Mouse (Mus musculus) intestine, embryonic 15.5 days (tissue): ENCODE results near the gene 0610010K14Rik. TPM values are rescaled to one million over a fixed set of nuclear protein-coding genes. Genes with fewer than 3 reads are reported as not detected.

Experiments used
- ATAC-seq: fragments of 200-750 bp; cut with Nextera tagmentation; 2 replicates; pipeline ENCODE4 v1.8.0; 2017; ENCODE audit warnings: moderate TSS enrichment, moderate library complexity
- H3K27ac ChIP-seq: fragments of 300-500 bp; sonication (generic); 2 replicates; pipeline ENCODE4 v1.5.1; 2015; ENCODE audit warnings: mild to moderate bottlenecking, inconsistent platforms
- H3K27me3 ChIP-seq: fragments of 300-500 bp; sonication (generic); replicated peaks from 2 replicates; pipeline ENCODE4 v1.6.1; 2015; ENCODE audit warnings: inconsistent platforms
- H3K36me3 ChIP-seq: fragments of 300-500 bp; sonication (generic); 2 replicates; pipeline ENCODE4 v1.6.1; 2015; ENCODE audit warnings: inconsistent platforms
- H3K4me1 ChIP-seq: fragments of 300-500 bp; sonication (generic); replicated peaks from 2 replicates; pipeline ENCODE4 v1.6.1; 2015; ENCODE audit warnings: inconsistent platforms
- H3K4me2 ChIP-seq: fragments of 300-500 bp; sonication (generic); replicated peaks from 2 replicates; pipeline ENCODE4 v1.6.1; 2015; ENCODE audit warnings: mild to moderate bottlenecking, inconsistent platforms
- H3K4me3 ChIP-seq: fragments of 300-500 bp; sonication (generic); replicated peaks from 2 replicates; pipeline ENCODE4 v1.5.1; 2015; ENCODE audit warnings: inconsistent platforms
- H3K9ac ChIP-seq: fragments of 300-500 bp; sonication (generic); 2 replicates; pipeline ENCODE4 v1.6.1; 2015; ENCODE audit warnings: inconsistent platforms
- H3K9me3 ChIP-seq: fragments of 300-500 bp; sonication (generic); 2 replicates; pipeline ENCODE4 v1.6.1; 2016; ENCODE audit warnings: inconsistent platforms
- WGBS: fragments of 180-500 bp; shearing (Covaris S2); methylation state at CpG from one replicate; pipeline ENCODE4 v1.1.7; 2015; 5-methylcytosine and 5-hydroxymethylcytosine counted together
- polyA plus RNA-seq: library from polyadenylated mRNA; unstranded; fragments of >200 nt; fragmentation: Nextera tagmentation; extraction: Ambion mirVana; gene quantifications from 2 replicates; pipeline ENCODE4 v1.2.1, GENCODE M21; 2015

0610010K14Rik gene
- polyA plus RNA-seq, 1 experiment from 2014 or later = 138 TPM

GRCm38 (mm10) chr11:70233016-70233415, 4.7 kb downstream of the 0610010K14Rik start:
- Histone ChIP-seq H3K9ac (0 out of 2 replicates have a peak overlapping the region, but pooled peaks have one; percentile 51), H3K36me3 (no peaks in the 10 kb centered on the region), H3K4me2 (peak overlapping the region; percentile 63), H3K9me3 (no peaks in the 10 kb centered on the region), H3K4me3 (peak overlapping the region; percentile 35), H3K27ac (no peak overlapping the region), H3K27me3 (peaks cover 14% of the 10 kb centered on the region; the same call in 1 of the 2 replicates), H3K4me1 (peaks cover 35% of the 10 kb centered on the region)
- WGBS = 37% methylated on average over 8 of the region's 8 CpGs
- ATAC-seq = no peak

- Histone ChIP-seq H3K9ac (peak overlapping the region; percentile 51), H3K9me3 (no peaks in the 10 kb centered on the region), H3K27me3 (peaks cover 19% of the 10 kb centered on the region), H3K4me3 (peak overlapping the region; percentile 35), H3K4me2 (peak overlapping the region; percentile 63), H3K27ac (no peak overlapping the region), H3K4me1 (peaks cover 39% of the 10 kb centered on the region), H3K36me3 (no peaks in the 10 kb centered on the region)
- 11% methylated on average over 10 of the region's 10 CpGs for WGBS
- ATAC-seq = no peak
Measured at GRCm38 (mm10) chr11:70232546-70232945, 5.2 kb downstream of the 0610010K14Rik start.

GRCm38 (mm10) chr11:70230239-70230727, 7.4 kb downstream of the 0610010K14Rik start:
- H3K9me3 ChIP-seq = no peaks in the 10 kb centered on the region
- peak overlapping the region; percentile 30 for H3K4me3 ChIP-seq
- ATAC-seq = peak; percentile 48
- 1% methylated on average over 32 of the region's 32 CpGs for WGBS
- H3K4me1 ChIP-seq = peaks cover 35% of the 10 kb centered on the region
- H3K36me3 ChIP-seq = no peaks in the 10 kb centered on the region
- peak overlapping the region; percentile 54; the same call in 1 of the 2 replicates for H3K27ac ChIP-seq
- peak overlapping the region; percentile 34; the same call in 1 of the 2 replicates for H3K9ac ChIP-seq
- peak overlapping the region; percentile 57 for H3K4me2 ChIP-seq
- H3K27me3 ChIP-seq = peaks cover 23% of the 10 kb centered on the region

- Histone ChIP-seq H3K36me3 (no peaks in the 10 kb centered on the region), H3K27me3 (peaks cover 23% of the 10 kb centered on the region), H3K4me1 (peaks cover 35% of the 10 kb centered on the region), H3K4me2 (peak within 1 kb of the TSS; percentile 57), H3K27ac (peak within 1 kb of the TSS; percentile 54), H3K9ac (peak within 1 kb of the TSS; percentile 34), H3K9me3 (no peaks in the 10 kb centered on the region), H3K4me3 (peak within 1 kb of the TSS; percentile 30)
- no peak for ATAC-seq
- WGBS = 2% methylated on average over 39 of the region's 39 CpGs
Measured at GRCm38 (mm10) chr11:70229260-70230010, 8.3 kb downstream of the 0610010K14Rik start, which contains the start of gene Bcl6b. Gene Bcl6b (minus strand): TSS chr11:70229798.

- peak overlapping the region; percentile 54 for H3K27ac ChIP-seq
- WGBS = under 1% methylated on average over 19 of the region's 19 CpGs
- H3K9me3 ChIP-seq = no peaks in the 10 kb centered on the region
- peak; percentile 50 for ATAC-seq
- peak overlapping the region; percentile 14 for H3K9ac ChIP-seq
- H3K4me3 ChIP-seq = peak overlapping the region; percentile 30
- H3K27me3 ChIP-seq = peaks cover 23% of the 10 kb centered on the region
- H3K4me2 ChIP-seq = peak overlapping the region; percentile 57
- H3K36me3 ChIP-seq = no peaks in the 10 kb centered on the region
- H3K4me1 ChIP-seq = peaks cover 31% of the 10 kb centered on the region
Measured at GRCm38 (mm10) chr11:70228828-70229227, 8.9 kb downstream of the 0610010K14Rik start.

- Histone ChIP-seq H3K4me2 (peak overlapping the region; percentile 57), H3K9ac (peak overlapping the region; percentile 14; the same call in 1 of the 2 replicates), H3K27ac (no peak overlapping the region), H3K4me1 (peaks cover 28% of the 10 kb centered on the region), H3K9me3 (no peaks in the 10 kb centered on the region), H3K4me3 (peak overlapping the region; percentile 30), H3K36me3 (no peaks in the 10 kb centered on the region), H3K27me3 (peaks cover 23% of the 10 kb centered on the region)
- 82% methylated on average over 4 of the region's 4 CpGs for WGBS
- ATAC-seq = no peak
Measured at GRCm38 (mm10) chr11:70227661-70228245, 10.0 kb downstream of the 0610010K14Rik start.

GRCm38 (mm10) chr11:70227126-70227525, 10.6 kb downstream of the 0610010K14Rik start:
- H3K9me3 ChIP-seq = no peaks in the 10 kb centered on the region
- ATAC-seq = no peak
- peaks cover 28% of the 10 kb centered on the region for H3K4me1 ChIP-seq
- H3K27me3 ChIP-seq = peaks cover 23% of the 10 kb centered on the region
- no peak overlapping the region for H3K27ac ChIP-seq
- no peak overlapping the region; the same call in 1 of the 2 replicates for H3K9ac ChIP-seq
- peak overlapping the region; percentile 57 for H3K4me2 ChIP-seq
- 29% methylated on average over 5 of the region's 5 CpGs for WGBS
- H3K36me3 ChIP-seq = no peaks in the 10 kb centered on the region
- peak overlapping the region; percentile 30 for H3K4me3 ChIP-seq

GRCm38 (mm10) chr11:70226602-70226890, 11.2 kb downstream of the 0610010K14Rik start:
- Histone ChIP-seq H3K9ac (peak overlapping the region; percentile 23; the same call in 1 of the 2 replicates), H3K4me1 (peaks cover 28% of the 10 kb centered on the region), H3K27me3 (peaks cover 23% of the 10 kb centered on the region), H3K9me3 (no peaks in the 10 kb centered on the region), H3K27ac (peak overlapping the region; percentile 3; the same call in 1 of the 2 replicates), H3K4me3 (peak overlapping the region; percentile 30), H3K36me3 (no peaks in the 10 kb centered on the region), H3K4me2 (peak overlapping the region; percentile 57)
- WGBS = 12% methylated on average over 18 of the region's 18 CpGs
- ATAC-seq = peak; percentile 57

- no peaks in the 10 kb centered on the region for H3K9me3 ChIP-seq
- H3K27ac ChIP-seq = peak overlapping the region; percentile 3; the same call in 1 of the 2 replicates
- peaks cover 28% of the 10 kb centered on the region for H3K4me1 ChIP-seq
- WGBS = 21% methylated on average over 27 of the region's 27 CpGs
- ATAC-seq = no peak
- H3K9ac ChIP-seq = peak overlapping the region; percentile 23; the same call in 1 of the 2 replicates
- H3K4me2 ChIP-seq = peak overlapping the region; percentile 57
- no peaks in the 10 kb centered on the region for H3K36me3 ChIP-seq
- H3K4me3 ChIP-seq = peak overlapping the region; percentile 30
- peaks cover 23% of the 10 kb centered on the region for H3K27me3 ChIP-seq
Measured at GRCm38 (mm10) chr11:70225798-70226601, 11.7 kb downstream of the 0610010K14Rik start.

- H3K27ac ChIP-seq = peak overlapping the region; percentile 4
- peak overlapping the region; percentile 9; the same call in 1 of the 2 replicates for H3K4me2 ChIP-seq
- peaks cover 16% of the 10 kb centered on the region for H3K27me3 ChIP-seq
- H3K4me1 ChIP-seq = peaks cover 25% of the 10 kb centered on the region
- no peak overlapping the region for H3K4me3 ChIP-seq
- 74% methylated on average over 9 of the region's 9 CpGs for WGBS
- H3K9ac ChIP-seq = no peak overlapping the region
- H3K36me3 ChIP-seq = no peaks in the 10 kb centered on the region
- H3K9me3 ChIP-seq = no peaks in the 10 kb centered on the region
- ATAC-seq = no peak
Measured at GRCm38 (mm10) chr11:70223724-70224123, 14.0 kb downstream of the 0610010K14Rik start.

- peak overlapping the region; percentile 65 for H3K9ac ChIP-seq
- H3K27ac ChIP-seq = peak overlapping the region; percentile 93
- H3K4me3 ChIP-seq = peak overlapping the region; percentile 56
- H3K36me3 ChIP-seq = no peaks in the 10 kb centered on the region
- peak overlapping the region; percentile 95 for H3K4me2 ChIP-seq
- H3K9me3 ChIP-seq = no peaks in the 10 kb centered on the region
- 9% methylated on average over 14 of the region's 14 CpGs for WGBS
- no peaks in the 10 kb centered on the region; the same call in 1 of the 2 replicates for H3K27me3 ChIP-seq
- ATAC-seq = peak; percentile 81
- H3K4me1 ChIP-seq = peaks cover 18% of the 10 kb centered on the region
Measured at GRCm38 (mm10) chr11:70221603-70222500, 15.9 kb downstream of the 0610010K14Rik start.
